Mouse (Mus musculus) testis, adult 2 months (tissue): ENCODE data around the gene Olfr206.

Source experiments
- CTCF ChIP-seq: fragments of 200-500 bp; IDR thresholded peaks from 2 replicates; pipeline ENCODE4 v1.5.1; 2012; ENCODE audit warnings: low read depth, mild to moderate bottlenecking, inconsistent platforms, low read length, moderate library complexity; ENCODE audit not compliant: control insufficient read depth, insufficient read depth, insufficient replicate concordance
- POLR2A ChIP-seq: fragments of 200-500 bp; IDR thresholded peaks from 2 replicates; pipeline ENCODE4 v1.6.1; 2012; ENCODE audit warnings: low read depth, mild to moderate bottlenecking, inconsistent platforms, low read length, moderate library complexity; ENCODE audit not compliant: control insufficient read depth

- TF ChIP-seq POLR2A (no peak), CTCF (no peak)
Observed at GRCm38 (mm10) chr16:59363893-59364292, 14.8 kb upstream of the Olfr206 start, which contains the start of gene Olfr209.
